ENCODE assay signal across 18 mouse cellular contexts in genomic region chr10:63851946-63852345, GRCm38 (mm10).
"Had no signal": no experiment of that assay in that cellular context is flagged by ENCODE, and none has a peak within 500 bp of the region (broad histone marks: within the 10 kb centered on the region; RNA-seq: fewer than 3 reads in every experiment).

No protein-coding gene starts in this region.

- H3K4me3 ChIP-seq: limb, embryonic 12.5 days; limb, embryonic 15.5 days; lung, embryonic 15.5 days; midbrain, embryonic 12.5 days; midbrain, embryonic 15.5 days; neural tube, embryonic 12.5 days; neural tube, embryonic 15.5 days; stomach, embryonic 15.5 days had no signal

- H3K4me1 ChIP-seq: limb, embryonic 12.5 days; limb, embryonic 15.5 days; lung, embryonic 15.5 days; midbrain, embryonic 12.5 days; midbrain, embryonic 15.5 days; neural tube, embryonic 12.5 days; neural tube, embryonic 15.5 days; stomach, embryonic 15.5 days had no signal

- ATAC-seq: intestine, postnatal 0 days; liver, postnatal 0 days; midbrain, embryonic 15.5 days had no signal

- H3K9me3 ChIP-seq: limb, embryonic 15.5 days; lung, embryonic 15.5 days; midbrain, embryonic 12.5 days; midbrain, embryonic 15.5 days; neural tube, embryonic 12.5 days; neural tube, embryonic 15.5 days; stomach, embryonic 15.5 days had no signal

- H3K9ac ChIP-seq: limb, embryonic 12.5 days; limb, embryonic 15.5 days; liver, embryonic 14.5 days; liver, postnatal 0 days; lung, embryonic 15.5 days; midbrain, embryonic 12.5 days; midbrain, embryonic 15.5 days; neural tube, embryonic 12.5 days; neural tube, embryonic 15.5 days; stomach, embryonic 15.5 days had no signal

- H3K4me2 ChIP-seq: limb, embryonic 12.5 days; limb, embryonic 15.5 days; liver, embryonic 11.5 days; lung, embryonic 15.5 days; midbrain, embryonic 12.5 days; midbrain, embryonic 15.5 days; neural tube, embryonic 12.5 days; neural tube, embryonic 15.5 days; stomach, embryonic 15.5 days had no signal

- H3K27ac ChIP-seq: limb, embryonic 12.5 days; limb, embryonic 15.5 days; liver, embryonic 14.5 days; lung, embryonic 15.5 days; midbrain, embryonic 12.5 days; midbrain, embryonic 15.5 days; neural tube, embryonic 12.5 days; neural tube, embryonic 15.5 days; stomach, embryonic 15.5 days had no signal

- DNase-seq: left cerebral cortex, postnatal 4 days; liver, postnatal 0 days; lung, postnatal 36 days; right cerebral cortex, adult 18-20 months; right cerebral cortex, postnatal 25 days; spleen, adult 18-20 months; thymus, postnatal 25 days had no signal

- H3K36me3 ChIP-seq: limb, embryonic 12.5 days; limb, embryonic 15.5 days; lung, embryonic 15.5 days; midbrain, embryonic 12.5 days; midbrain, embryonic 15.5 days; neural tube, embryonic 12.5 days; neural tube, embryonic 15.5 days; stomach, embryonic 15.5 days had no signal

- H3K27me3 ChIP-seq: limb, embryonic 12.5 days; limb, embryonic 15.5 days; lung, embryonic 15.5 days; midbrain, embryonic 12.5 days; midbrain, embryonic 15.5 days; neural tube, embryonic 12.5 days; neural tube, embryonic 15.5 days; stomach, embryonic 15.5 days had no signal
